Mouse (Mus musculus): ENCODE data around the gene Rpl13a. TPM values are rescaled to one million over a fixed set of nuclear protein-coding genes. Genes with fewer than 3 reads are reported as not detected.
"Not testable (repeated sequence)": the region's sequence is repeated elsewhere in the genome, so short reads cannot be mapped to it uniquely, and the experiment has no call there.

Gene Rpl13a
- total RNA-seq, 2 experiments from 2014 or later = 2,237 to 2,371 TPM

GRCm38 (mm10) chr7:45137171-45138006, 8.8 kb upstream of the Rpl13a start:
- no peak for DNase-seq (ENCODE audit: low spot score in 2 of 2)

DNA sequence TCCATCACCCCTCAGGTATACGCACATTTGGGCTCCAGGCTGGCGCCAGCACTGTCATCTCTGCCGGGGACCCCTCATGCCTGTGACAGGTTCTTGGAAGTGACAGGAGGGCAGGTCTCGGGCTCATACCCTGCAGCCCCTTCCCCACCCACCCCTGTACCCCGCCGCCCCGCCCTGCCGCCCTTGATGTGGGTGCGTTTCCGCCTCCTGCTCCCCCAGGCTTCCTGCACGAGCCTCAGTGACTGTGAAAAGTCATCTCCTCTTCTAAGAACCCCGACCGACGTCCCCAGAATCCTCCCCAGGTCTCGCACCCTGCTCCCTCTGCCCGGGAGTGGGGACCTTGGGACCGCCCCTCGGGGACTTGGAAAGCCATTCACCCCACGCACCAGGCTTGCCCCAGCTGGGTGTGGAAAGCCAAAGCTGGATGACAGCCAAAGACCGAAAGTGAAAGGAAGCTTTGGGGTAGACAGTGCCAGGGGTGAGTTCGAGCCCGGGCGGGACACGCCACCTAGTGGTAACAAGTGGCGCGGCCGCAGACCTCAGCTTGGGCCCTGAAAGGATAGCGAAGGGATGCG, 7.5 kb upstream of the Rpl13a start, which contains the start of the genes Gm45713 and Flt3l:
Gene Gm45713, minus strand, starts transcription at position 239 of the 575 bp plus-strand sequence.
Gene Flt3l, minus strand, starts transcription at position 440 of the 575 bp plus-strand sequence.
- peak; percentile 81 to 86 for DNase-seq (ENCODE audit: low spot score in 2 of 2)

- no peak for DNase-seq (ENCODE audit: low spot score in 2 of 2)
Observed at GRCm38 (mm10) chr7:45135370-45135769, 6.8 kb upstream of the Rpl13a start.

GRCm38 (mm10) chr7:45134544-45135026, 6.0 kb upstream of the Rpl13a start:
- no peak for DNase-seq (ENCODE audit: low spot score in 2 of 2)

DNA sequence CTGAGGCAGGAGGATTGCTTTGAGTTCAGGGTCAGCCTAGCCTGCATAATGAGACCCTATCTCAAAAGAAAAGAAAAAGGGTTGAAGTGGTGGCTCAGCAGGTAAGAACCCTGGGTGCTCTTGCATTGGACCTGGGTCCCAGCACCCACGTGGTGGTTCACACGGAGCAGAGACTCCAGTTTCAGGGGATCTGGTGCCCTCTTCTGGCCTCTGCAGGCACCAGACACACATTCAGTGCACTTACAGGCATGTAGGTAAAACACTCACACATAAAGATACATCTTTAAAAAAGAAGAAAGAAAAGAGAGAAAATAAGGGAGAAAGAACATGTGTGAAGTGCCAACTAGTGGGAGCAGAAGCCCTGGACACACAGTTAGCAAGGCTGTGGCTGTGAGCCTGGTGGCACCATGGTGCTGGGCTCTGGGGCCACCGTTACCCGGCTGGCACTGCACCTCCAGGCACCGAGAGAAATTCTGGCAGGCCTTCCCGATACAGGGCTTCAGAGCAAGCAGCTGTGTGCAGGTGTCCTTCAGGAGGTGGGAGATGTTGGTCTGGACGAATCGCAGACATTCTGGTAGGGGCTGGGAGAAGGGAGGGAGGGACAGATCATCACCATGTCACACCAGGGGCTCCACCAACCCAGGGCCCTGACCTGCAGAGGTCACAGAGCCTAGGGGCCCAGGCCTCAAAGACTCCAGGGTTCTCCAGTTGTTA, 5.0 kb upstream of the Rpl13a start:
- DNase-seq (ENCODE audit: low spot score in 2 of 2) = no peak

GRCm38 (mm10) chr7:45131850-45132249, 3.3 kb upstream of the Rpl13a start:
- no peak for DNase-seq (ENCODE audit: low spot score in 2 of 2)

DNA sequence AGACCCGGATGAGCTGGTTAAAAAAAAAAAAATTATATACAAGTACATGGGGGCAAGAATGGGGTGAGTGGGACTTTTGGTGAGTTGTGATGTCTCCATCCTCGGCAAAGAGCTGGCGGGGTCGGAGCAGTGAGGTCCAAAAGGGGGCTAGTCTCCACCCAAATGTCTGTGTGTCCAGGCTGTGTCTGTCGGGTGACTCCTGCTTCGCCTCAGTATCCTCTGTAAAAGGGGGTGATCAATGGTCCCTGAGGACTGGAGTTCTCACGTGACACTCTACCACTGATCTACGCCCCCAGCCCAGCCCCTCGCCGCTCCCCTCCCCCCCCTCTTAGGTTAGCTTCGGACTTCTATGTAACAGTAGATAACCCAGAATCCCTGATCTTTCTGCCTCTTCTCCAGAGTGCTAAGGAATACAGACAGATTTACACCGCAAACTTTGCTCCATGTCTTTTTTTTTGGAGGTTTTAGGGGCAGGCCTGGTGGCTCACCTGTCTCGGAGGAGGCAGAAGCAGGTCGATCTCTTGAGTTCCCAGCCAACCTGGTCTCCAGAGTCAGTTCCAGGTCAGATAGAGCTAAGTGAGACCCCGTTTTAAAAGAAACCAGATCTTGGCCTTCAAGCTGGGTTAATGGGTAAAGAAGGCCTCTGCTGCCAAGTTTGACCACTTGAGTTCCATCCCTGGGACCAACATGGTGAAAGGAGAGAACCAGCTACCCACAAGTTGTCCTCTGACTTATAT, 1.4 kb upstream of the Rpl13a start:
- no peak for DNase-seq (ENCODE audit: low spot score in 2 of 2)

DNA sequence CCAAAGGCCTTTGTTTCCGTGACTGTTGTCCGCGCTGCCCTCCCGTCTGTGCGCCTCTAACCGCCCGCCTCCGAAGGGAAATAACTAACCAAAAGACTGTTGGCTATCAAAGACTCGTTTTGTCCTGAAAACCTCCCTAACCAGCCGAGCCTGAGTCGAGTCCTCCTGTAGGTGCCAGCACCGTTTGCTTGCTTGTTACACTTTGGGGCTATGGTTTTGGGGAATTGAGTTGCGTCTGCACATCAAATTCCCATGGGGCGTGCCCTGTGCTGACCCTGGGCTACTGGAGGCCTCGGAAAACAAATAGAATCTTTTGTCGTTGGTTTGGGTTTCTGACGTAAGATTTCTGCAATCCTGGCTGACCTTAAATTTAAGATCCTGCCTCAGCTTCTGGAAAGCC, 757 bp upstream of the Rpl13a start:
- no peak for DNase-seq (ENCODE audit: low spot score in 2 of 2)

DNA sequence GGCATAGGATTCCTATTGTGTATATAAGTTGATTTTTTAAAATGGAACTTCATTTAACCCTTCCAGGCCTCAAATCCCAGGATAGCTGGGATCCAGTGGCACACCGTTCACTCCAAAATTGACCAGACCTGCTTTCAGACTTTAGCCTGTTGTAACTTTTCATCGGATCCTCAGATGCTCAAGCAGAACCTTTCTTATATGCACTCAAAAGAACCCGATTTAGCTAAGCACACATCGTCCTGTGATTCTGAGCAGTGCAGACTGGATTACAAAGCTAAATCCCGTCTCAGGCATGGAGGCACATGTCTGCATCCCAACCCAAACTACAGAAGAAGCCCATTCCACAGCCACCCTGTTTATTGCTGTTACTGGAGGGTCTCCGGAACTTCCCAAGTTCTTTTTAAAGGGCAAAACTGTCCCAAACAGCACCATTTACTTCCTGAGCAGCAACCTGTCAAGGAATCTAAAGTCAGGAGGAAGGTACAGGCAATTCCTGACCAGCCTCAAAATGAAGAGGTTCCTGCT, 799 bp downstream of the Rpl13a start:
- no peak for DNase-seq (ENCODE audit: low spot score in 2 of 2)

GRCm38 (mm10) chr7:45126844-45127699, 1.5 kb downstream of the Rpl13a start:
- no peak for DNase-seq (ENCODE audit: low spot score in 2 of 2)

GRCm38 (mm10) chr7:45126147-45126843, 2.3 kb downstream of the Rpl13a start:
- DNase-seq (ENCODE audit: low spot score in 2 of 2) = no peak

GRCm38 (mm10) chr7:45125649-45126048, 2.9 kb downstream of the Rpl13a start:
- not testable (repeated sequence) for DNase-seq (ENCODE audit: low spot score in 2 of 2)

DNA sequence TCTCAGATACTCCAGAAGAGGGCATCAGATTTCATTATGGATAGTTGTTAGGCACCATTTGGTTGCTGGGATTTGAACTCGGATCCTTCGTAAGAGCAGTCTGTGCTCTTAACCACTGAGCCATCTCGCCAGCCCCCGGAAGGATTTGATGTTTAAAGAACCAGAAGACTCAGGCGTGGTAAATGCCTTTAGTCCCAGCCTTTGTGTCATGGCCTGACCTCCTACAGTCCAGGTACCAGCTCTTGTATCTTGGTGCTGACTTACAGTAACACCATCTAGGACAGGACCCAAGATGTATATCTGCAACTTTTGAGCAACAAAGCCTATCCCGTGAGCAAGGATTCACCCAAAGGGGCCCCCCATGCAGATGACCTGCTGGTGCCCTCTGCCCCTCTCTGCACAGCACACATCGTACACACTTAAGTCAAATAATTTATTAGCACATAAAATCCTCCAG, 3.4 kb downstream of the Rpl13a start:
- DNase-seq (ENCODE audit: low spot score in 2 of 2) = no peak

GRCm38 (mm10) chr7:45124224-45125143, 4.1 kb downstream of the Rpl13a start, which contains the start of gene Rps11:
TSS of gene Rps11 (minus strand) at chr7:45124439.
- peak; percentile 91 to 97 for DNase-seq (ENCODE audit: low spot score in 2 of 2)

DNA sequence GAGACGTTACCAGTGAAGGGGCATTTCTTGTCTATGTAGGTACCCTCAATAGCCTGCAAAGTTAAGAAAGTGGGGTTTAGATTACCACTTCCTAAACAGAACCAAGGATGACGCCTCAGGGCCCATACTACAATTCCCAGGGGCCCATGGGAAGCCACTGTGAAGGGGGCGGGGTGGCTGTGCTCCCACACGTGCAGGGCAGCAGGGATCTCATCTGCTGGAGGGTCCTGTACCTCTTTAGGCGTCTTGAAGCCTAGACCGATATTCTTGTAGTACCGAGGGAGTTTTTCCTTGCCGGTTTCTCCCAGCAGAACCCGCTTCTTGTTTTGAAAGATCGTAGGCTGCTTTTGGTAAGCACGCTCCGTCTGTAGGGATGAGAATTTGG, 5.4 kb downstream of the Rpl13a start:
- DNase-seq (ENCODE audit: low spot score in 2 of 2) = no peak

GRCm38 (mm10) chr7:45122561-45123185, 5.9 kb downstream of the Rpl13a start:
- no peak for DNase-seq (ENCODE audit: low spot score in 2 of 2)

DNA sequence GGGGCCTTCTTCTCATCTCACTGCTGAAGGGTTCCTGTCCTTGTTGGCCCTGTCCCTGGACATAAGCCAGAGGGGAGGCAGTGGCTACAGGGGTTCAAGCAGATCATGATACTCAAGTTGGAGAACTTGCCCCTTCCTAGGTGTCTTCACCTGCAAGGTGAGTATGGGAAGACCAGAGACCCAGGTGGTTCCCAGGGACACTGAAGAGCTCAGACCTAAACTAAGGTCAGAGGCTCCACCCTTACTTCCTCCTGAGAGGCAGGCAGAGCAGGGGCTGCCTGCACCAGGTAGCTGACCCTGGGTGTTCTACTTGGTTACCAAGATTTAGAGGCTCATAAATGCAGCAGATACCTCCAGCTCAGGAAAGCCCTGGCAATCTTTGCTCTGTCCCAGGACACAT, 6.6 kb downstream of the Rpl13a start:
- no peak for DNase-seq (ENCODE audit: low spot score in 2 of 2)
